Mouse (Mus musculus) kidney, postnatal 0 days (tissue): ENCODE data around the gene Ggcx. TPM values are rescaled to one million over a fixed set of nuclear protein-coding genes. Genes with fewer than 3 reads are reported as not detected.

Source experiments
- ATAC-seq: fragments of 200-750 bp; cut with Nextera tagmentation; replicated peaks from 2 replicates; pipeline ENCODE4 v1.8.0; 2017; ENCODE audit warnings: low read depth, moderate number of reproducible peaks, moderate TSS enrichment, moderate library complexity; ENCODE audit not compliant: low FRiP score
- DNase-seq: peaks from one replicate; pipeline ENCODE4 v3.0.0-alpha.2; 2016; ENCODE audit warnings: low spot score
- H3K27ac ChIP-seq: fragments of 300-500 bp; sonication (generic); 2 replicates; pipeline ENCODE4 v1.5.1; 2014; ENCODE audit warnings: mild to moderate bottlenecking
- H3K27me3 ChIP-seq: fragments of 300-500 bp; sonication (generic); 2 replicates; pipeline ENCODE4 v1.6.1; 2014; ENCODE audit warnings: low read length, mixed read lengths; ENCODE audit not compliant: insufficient read depth
- H3K36me3 ChIP-seq: fragments of 300-500 bp; sonication (generic); 2 replicates; pipeline ENCODE4 v1.6.1; 2014; ENCODE audit warnings: low read length, mixed read lengths; ENCODE audit not compliant: insufficient read depth
- H3K4me1 ChIP-seq: fragments of 300-500 bp; sonication (generic); replicated peaks from 2 replicates; pipeline ENCODE4 v1.6.1; 2014; ENCODE audit warnings: antibody characterized with exemption, low read length, mixed read lengths; ENCODE audit not compliant: insufficient read depth
- H3K4me2 ChIP-seq: fragments of 300-500 bp; sonication (generic); 2 replicates; pipeline ENCODE4 v1.6.1; 2014; ENCODE audit warnings: mild to moderate bottlenecking, low read length, moderate library complexity, mixed read lengths
- H3K4me3 ChIP-seq: fragments of 300-500 bp; sonication (generic); replicated peaks from 2 replicates; pipeline ENCODE4 v1.5.1; 2014; ENCODE audit warnings: low read depth, low read length
- H3K9ac ChIP-seq: fragments of 300-500 bp; sonication (generic); 2 replicates; pipeline ENCODE4 v1.6.1; 2014; ENCODE audit warnings: low read depth, low read length
- H3K9me3 ChIP-seq: fragments of 300-500 bp; sonication (generic); replicated peaks from 2 replicates; pipeline ENCODE4 v1.6.1; 2016; ENCODE audit warnings: low read length, inconsistent platforms, mixed read lengths
- CTCF ChIP-seq: IDR thresholded peaks from 2 replicates; pipeline ENCODE4 v1.5.1; 2016; ENCODE audit warnings: antibody characterized with exemption, low read depth, mild to moderate bottlenecking, moderate library complexity
- WGBS: fragments of 180-500 bp; shearing (Covaris S2); extraction: QIAGEN DNeasy Blood & Tissue Kit; methylation state at CpG from one replicate; pipeline ENCODE4 v1.1.7; 2014; 5-methylcytosine and 5-hydroxymethylcytosine counted together
- polyA plus RNA-seq: library from polyadenylated mRNA; unstranded; fragments of >200 nt; fragmentation: Nextera tagmentation; extraction: Ambion mirVana; gene quantifications from 2 replicates; pipeline ENCODE4 v1.2.1, GENCODE M21; 2015

Gene Ggcx
- polyA plus RNA-seq, 1 experiment from 2014 or later = 19.1 TPM

GRCm38 (mm10) chr6:72370091-72370490 is 44.0 kb upstream of the Ggcx start:
- no peaks in the 10 kb centered on the region for H3K9me3 ChIP-seq
- no peak overlapping the region for H3K9ac ChIP-seq
- no peak for ATAC-seq
- H3K27ac ChIP-seq = no peak overlapping the region
- no peak for TF ChIP-seq CTCF
- H3K4me3 ChIP-seq = no peak overlapping the region
- no peaks in the 10 kb centered on the region for H3K27me3 ChIP-seq
- no peak for DNase-seq
- peaks cover 8% of the 10 kb centered on the region; the same call in 1 of the 2 replicates for H3K4me1 ChIP-seq
- H3K4me2 ChIP-seq = no peak overlapping the region
- H3K36me3 ChIP-seq = no peaks in the 10 kb centered on the region
- WGBS = 73% methylated on average over 12 of the region's 12 CpGs

GRCm38 (mm10) chr6:72371147-72371546 is 43.0 kb upstream of the Ggcx start:
- H3K36me3 ChIP-seq = no peaks in the 10 kb centered on the region

GRCm38 (mm10) chr6:72371571-72371970 is 42.5 kb upstream of the Ggcx start:
- H3K27me3 ChIP-seq = no peaks in the 10 kb centered on the region
- WGBS = 25% methylated on average over 1 of the region's 1 CpGs
- peaks cover 8% of the 10 kb centered on the region; the same call in 1 of the 2 replicates for H3K4me1 ChIP-seq
- DNase-seq (no peak), ATAC-seq (no peak)
- H3K36me3 ChIP-seq = no peaks in the 10 kb centered on the region
- no peak overlapping the region for H3K9ac ChIP-seq
- H3K9me3 ChIP-seq = no peaks in the 10 kb centered on the region
- H3K4me2 ChIP-seq = no peak overlapping the region
- no peak overlapping the region for H3K27ac ChIP-seq
- H3K4me3 ChIP-seq = no peak overlapping the region
- TF ChIP-seq CTCF = no peak

More at GRCm38 (mm10) chr6:72371147-72371546, 43.0 kb upstream of the Ggcx start:
- no peak overlapping the region for H3K9ac ChIP-seq
- H3K9me3 ChIP-seq = no peaks in the 10 kb centered on the region
- DNase-seq (peak; percentile 57), ATAC-seq (no peak)
- no peak overlapping the region for H3K4me3 ChIP-seq
- no peak for TF ChIP-seq CTCF
- H3K27me3 ChIP-seq = no peaks in the 10 kb centered on the region
- 45% methylated on average over 5 of the region's 5 CpGs for WGBS
- no peak overlapping the region for H3K4me2 ChIP-seq
- H3K4me1 ChIP-seq = peaks cover 8% of the 10 kb centered on the region; the same call in 1 of the 2 replicates
- H3K27ac ChIP-seq = no peak overlapping the region

- ATAC-seq (no peak), DNase-seq (no peak)
- TF ChIP-seq CTCF = no peak
- Histone ChIP-seq H3K27me3 (no peaks in the 10 kb centered on the region), H3K9ac (no peak overlapping the region), H3K4me1 (peaks cover 8% of the 10 kb centered on the region; the same call in 1 of the 2 replicates), H3K36me3 (no peaks in the 10 kb centered on the region), H3K4me2 (no peak overlapping the region), H3K9me3 (no peaks in the 10 kb centered on the region), H3K27ac (no peak overlapping the region), H3K4me3 (no peak overlapping the region)
- 84% methylated on average over 4 of the region's 4 CpGs for WGBS
These were observed 40.9 kb upstream of the Ggcx start for GRCm38 (mm10) chr6:72373184-72373583.

GRCm38 (mm10) chr6:72374206-72374605 is 39.9 kb upstream of the Ggcx start:
- no peaks in the 10 kb centered on the region for H3K36me3 ChIP-seq
- DNase-seq (no peak), ATAC-seq (no peak)
- no peak overlapping the region for H3K4me3 ChIP-seq
- WGBS = 63% methylated on average over 7 of the region's 7 CpGs
- H3K9ac ChIP-seq = no peak overlapping the region
- no peak overlapping the region for H3K4me2 ChIP-seq
- no peaks in the 10 kb centered on the region for H3K9me3 ChIP-seq
- peaks cover 8% of the 10 kb centered on the region; the same call in 1 of the 2 replicates for H3K4me1 ChIP-seq
- H3K27me3 ChIP-seq = no peaks in the 10 kb centered on the region
- H3K27ac ChIP-seq = no peak overlapping the region
- no peak for TF ChIP-seq CTCF

GRCm38 (mm10) chr6:72374820-72375563 is 39.1 kb upstream of the Ggcx start:
- Histone ChIP-seq H3K4me2 (no peak overlapping the region), H3K4me3 (no peak overlapping the region), H3K36me3 (no peaks in the 10 kb centered on the region), H3K27ac (no peak overlapping the region), H3K27me3 (no peaks in the 10 kb centered on the region), H3K9ac (no peak overlapping the region), H3K9me3 (no peaks in the 10 kb centered on the region), H3K4me1 (peaks cover 8% of the 10 kb centered on the region; the same call in 1 of the 2 replicates)
- ATAC-seq = no peak
- 75% methylated on average over 15 of the region's 15 CpGs for whole genome bisulfite sequencing
- DNase-seq = no peak
- TF ChIP-seq CTCF = no peak
